Mouse (Mus musculus): Measurements from ENCODE around the gene Mex3d. TPM values are rescaled to one million over a fixed set of nuclear protein-coding genes. Genes with fewer than 3 reads are reported as not detected.
"Not testable (repeated sequence)": the region's sequence is repeated elsewhere in the genome, so short reads cannot be mapped to it uniquely, and the experiment has no call there.

Gene Mex3d
- polyA plus RNA-seq, 2 experiments: 8.2 to 44.0 TPM

- H3K9ac ChIP-seq (ENCODE audit: low read depth, low read length, severe bottlenecking): peak within 1 kb of the TSS; percentile 25; the same call in 1 of the 2 replicates
- H3K9me3 ChIP-seq (ENCODE audit: control insufficient read depth, low read length): no peaks in the 10 kb centered on the region
- ATAC-seq (ENCODE audit: low FRiP score, low read depth) (peak; percentile 36), DNase-seq (ENCODE audit: low spot score) (no peak)
- H3K36me3 ChIP-seq (ENCODE audit: control insufficient read depth, insufficient read depth, low read length): no peaks in the 10 kb centered on the region
- no peak for TF ChIP-seq POLR2A (IDR thresholded peaks at IDR 0.05; ENCODE audit: borderline replicate concordance, extremely low read depth, insufficient read depth, insufficient read length)
- peaks cover 98% of the 10 kb centered on the region for H3K27me3 ChIP-seq (ENCODE audit: control insufficient read depth, insufficient read depth, low read length)
- H3K4me1 ChIP-seq (ENCODE audit: control insufficient read depth, insufficient read depth, low read length): peaks cover 13% of the 10 kb centered on the region
- WGBS: under 1% methylated on average over 32 of the region's 42 CpGs
- H3K4me3 ChIP-seq (replicated peaks; ENCODE audit: low read length): peak within 1 kb of the TSS; percentile 29
- no peak within 1 kb of the TSS for H3K27ac ChIP-seq (replicated peaks; ENCODE audit: low read depth, low read length)
- peak within 1 kb of the TSS; percentile 45 for H3K4me2 ChIP-seq (replicated peaks; ENCODE audit: low read depth, low read length, severe bottlenecking)
Measured at GRCm38 (mm10) chr10:80348244-80348781, 39.1 kb downstream of the Mex3d start, which contains the start of gene Adamtsl5. Gene Adamtsl5 (minus strand): TSS chr10:80348412.

- H3K27ac ChIP-seq (replicated peaks; ENCODE audit: low read depth, low read length): no peak overlapping the region
- H3K4me2 ChIP-seq (replicated peaks; ENCODE audit: low read depth, low read length, severe bottlenecking): 0 out of 2 replicates have a peak overlapping the region, but pooled peaks have one; percentile 45
- H3K4me1 ChIP-seq (ENCODE audit: control insufficient read depth, insufficient read depth, low read length): peaks cover 20% of the 10 kb centered on the region
- H3K4me3 ChIP-seq (replicated peaks; ENCODE audit: low read length): peak overlapping the region; percentile 29
- WGBS: 15% methylated on average over 14 of the region's 17 CpGs
- no peaks in the 10 kb centered on the region for H3K36me3 ChIP-seq (ENCODE audit: control insufficient read depth, insufficient read depth, low read length)
- H3K27me3 ChIP-seq (ENCODE audit: control insufficient read depth, insufficient read depth, low read length): peaks cover 98% of the 10 kb centered on the region
- TF ChIP-seq POLR2A (IDR thresholded peaks at IDR 0.05; ENCODE audit: borderline replicate concordance, extremely low read depth, insufficient read depth, insufficient read length): no peak
- H3K9me3 ChIP-seq (ENCODE audit: control insufficient read depth, low read length): no peaks in the 10 kb centered on the region
- 0 out of 2 replicates have a peak overlapping the region, but pooled peaks have one; percentile 25 for H3K9ac ChIP-seq (ENCODE audit: low read depth, low read length, severe bottlenecking)
- DNase-seq (ENCODE audit: low spot score) (no peak), ATAC-seq (ENCODE audit: low FRiP score, low read depth) (no peak)
Measured at GRCm38 (mm10) chr10:80347514-80347967, 39.9 kb downstream of the Mex3d start.

GRCm38 (mm10) chr10:80345929-80346328 is 41.5 kb downstream of the Mex3d start:
- not testable (repeated sequence) for H3K4me2 ChIP-seq (replicated peaks; ENCODE audit: low read depth, low read length, severe bottlenecking); DNase-seq (ENCODE audit: low spot score); ATAC-seq (ENCODE audit: low FRiP score, low read depth); H3K36me3 ChIP-seq (ENCODE audit: control insufficient read depth, insufficient read depth, low read length); H3K4me3 ChIP-seq (replicated peaks; ENCODE audit: low read length); H3K9ac ChIP-seq (ENCODE audit: low read depth, low read length, severe bottlenecking); H3K9me3 ChIP-seq (ENCODE audit: control insufficient read depth, low read length); H3K27ac ChIP-seq (replicated peaks; ENCODE audit: low read depth, low read length)
- Histone ChIP-seq H3K4me1 (ENCODE audit: control insufficient read depth, insufficient read depth, low read length) (peaks cover 23% of the 10 kb centered on the region), H3K27me3 (ENCODE audit: control insufficient read depth, insufficient read depth, low read length) (peaks cover 98% of the 10 kb centered on the region)
- 69% methylated on average over 5 of the region's 6 CpGs for WGBS

GRCm38 (mm10) chr10:80345122-80345521 is 42.3 kb downstream of the Mex3d start:
- H3K4me2 ChIP-seq (replicated peaks; ENCODE audit: low read depth, low read length, severe bottlenecking): peak overlapping the region; percentile 6; the same call in 1 of the 2 replicates
- no peak overlapping the region for H3K27ac ChIP-seq (replicated peaks; ENCODE audit: low read depth, low read length)
- DNase-seq (ENCODE audit: low spot score) (no peak), ATAC-seq (ENCODE audit: low FRiP score, low read depth) (no peak)
- H3K9me3 ChIP-seq (ENCODE audit: control insufficient read depth, low read length): no peaks in the 10 kb centered on the region
- 3% methylated on average over 15 of the region's 16 CpGs for WGBS
- H3K36me3 ChIP-seq (ENCODE audit: control insufficient read depth, insufficient read depth, low read length): no peaks in the 10 kb centered on the region
- H3K4me1 ChIP-seq (ENCODE audit: control insufficient read depth, insufficient read depth, low read length): peaks cover 26% of the 10 kb centered on the region
- H3K9ac ChIP-seq (ENCODE audit: low read depth, low read length, severe bottlenecking): no peak overlapping the region
- H3K27me3 ChIP-seq (ENCODE audit: control insufficient read depth, insufficient read depth, low read length): peaks cover 99% of the 10 kb centered on the region
- no peak for TF ChIP-seq POLR2A (IDR thresholded peaks at IDR 0.05; ENCODE audit: borderline replicate concordance, extremely low read depth, insufficient read depth, insufficient read length)
- H3K4me3 ChIP-seq (replicated peaks; ENCODE audit: low read length): 0 out of 2 replicates have a peak overlapping the region, but pooled peaks have one; percentile 4

GRCm38 (mm10) chr10:80344131-80344661 is 43.3 kb downstream of the Mex3d start:
- Histone ChIP-seq H3K4me1 (ENCODE audit: control insufficient read depth, insufficient read depth, low read length) (peaks cover 26% of the 10 kb centered on the region), H3K9ac (ENCODE audit: low read depth, low read length, severe bottlenecking) (no peak overlapping the region), H3K27ac (replicated peaks; ENCODE audit: low read depth, low read length) (no peak overlapping the region), H3K4me3 (replicated peaks; ENCODE audit: low read length) (no peak overlapping the region), H3K27me3 (ENCODE audit: control insufficient read depth, insufficient read depth, low read length) (peaks cover 90% of the 10 kb centered on the region), H3K36me3 (ENCODE audit: control insufficient read depth, insufficient read depth, low read length) (no peaks in the 10 kb centered on the region), H3K4me2 (replicated peaks; ENCODE audit: low read depth, low read length, severe bottlenecking) (no peak overlapping the region), H3K9me3 (ENCODE audit: control insufficient read depth, low read length) (no peaks in the 10 kb centered on the region)
- DNase-seq (ENCODE audit: low spot score) (no peak), ATAC-seq (ENCODE audit: low FRiP score, low read depth) (no peak)
- 43% methylated on average over 9 of the region's 9 CpGs for WGBS
- no peak for TF ChIP-seq POLR2A (IDR thresholded peaks at IDR 0.05; ENCODE audit: borderline replicate concordance, extremely low read depth, insufficient read depth, insufficient read length)
